Mouse (Mus musculus): Measurements from ENCODE around the gene Fkbp15.

DNA sequence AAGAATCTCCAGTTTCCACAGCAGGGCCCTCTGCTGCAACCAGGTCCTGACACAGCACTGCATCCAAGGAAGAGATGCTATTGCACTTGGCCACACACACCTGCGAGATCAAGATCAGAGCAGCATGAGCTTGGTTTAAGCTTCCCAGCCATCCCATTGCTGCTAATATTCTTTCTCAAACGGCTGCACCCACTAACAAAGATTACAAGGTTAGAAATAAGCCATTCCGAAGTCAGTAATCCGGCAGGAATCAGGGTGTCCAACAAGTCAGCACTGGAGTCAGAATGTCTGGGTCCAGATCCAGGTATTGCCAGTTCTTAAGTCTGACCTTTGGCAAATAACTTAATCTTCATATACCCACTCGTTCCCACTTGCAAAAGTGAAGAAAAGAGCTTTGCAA lies 21.8 kb downstream of the Fkbp15 start:
- TF ChIP-seq CTCF (IDR thresholded peaks at IDR 0.05): no peak
- TF ChIP-seq POLR2A (IDR thresholded peaks at IDR 0.05; ENCODE audit: insufficient read depth, low read depth, low read length): no peak
